Mouse (Mus musculus) heart, postnatal 0 days (tissue): ENCODE measurements at regions not wholly inside any gene's neighbourhood (a gene's known extent, or its start where the extent isn't known, plus 50 kb on each side); places are given as distances from the start of the nearest gene placed in this dataset.
A peak's percentile ranks its signal among the peaks of the same experiment; 100 is the strongest.
"Not testable (repeated sequence)": the region's sequence is repeated elsewhere in the genome, so short reads cannot be mapped to it uniquely, and the experiment has no call there.

ENCODE experiments used
- ATAC-seq: fragments of 200-750 bp; cut with Nextera tagmentation; 2 replicates; pipeline ENCODE4 v1.8.0; 2017; ENCODE audit warnings: low read depth, moderate number of reproducible peaks, moderate library complexity; ENCODE audit not compliant: insufficient read depth
- DNase-seq: peaks from one replicate; pipeline ENCODE4 v3.0.0-alpha.2; 2016; ENCODE audit warnings: low spot score
- H3K27ac ChIP-seq: fragments of 300-500 bp; sonication (generic); 2 replicates; pipeline ENCODE4 v1.5.1; 2014; ENCODE audit warnings: low read depth, mild to moderate bottlenecking
- H3K27me3 ChIP-seq: fragments of 300-500 bp; sonication (generic); 2 replicates; pipeline ENCODE4 v1.6.1; 2014; ENCODE audit warnings: low read length, mixed read lengths; ENCODE audit not compliant: control insufficient read depth, insufficient read depth
- H3K36me3 ChIP-seq: fragments of 300-500 bp; sonication (generic); replicated peaks from 2 replicates; pipeline ENCODE4 v1.6.1; 2014; ENCODE audit warnings: low read length, mixed read lengths; ENCODE audit not compliant: control insufficient read depth, insufficient read depth
- H3K4me1 ChIP-seq: fragments of 300-500 bp; sonication (generic); 2 replicates; pipeline ENCODE4 v1.6.1; 2014; ENCODE audit warnings: antibody characterized with exemption; ENCODE audit not compliant: control insufficient read depth, insufficient read depth
- H3K4me2 ChIP-seq: fragments of 300-500 bp; sonication (generic); 2 replicates; pipeline ENCODE4 v1.6.1; 2014; ENCODE audit warnings: low read depth, mild to moderate bottlenecking, low read length, moderate library complexity
- H3K4me3 ChIP-seq: fragments of 300-500 bp; sonication (generic); 2 replicates; pipeline ENCODE4 v1.5.1; 2014; ENCODE audit warnings: low read depth, low read length
- H3K9ac ChIP-seq: fragments of 300-500 bp; sonication (generic); replicated peaks from 2 replicates; pipeline ENCODE4 v1.6.1; 2014; ENCODE audit warnings: low read depth, low read length, mixed read lengths
- H3K9me3 ChIP-seq: fragments of 300-500 bp; sonication (generic); replicated peaks from 2 replicates; pipeline ENCODE4 v1.6.1; 2016; ENCODE audit warnings: low read length; ENCODE audit not compliant: control insufficient read depth
- CTCF ChIP-seq: IDR thresholded peaks from 2 replicates; pipeline ENCODE4 v1.5.1; 2016; ENCODE audit warnings: antibody characterized with exemption, control low read depth, low read depth
- EP300 ChIP-seq: IDR thresholded peaks from 2 replicates; pipeline ENCODE4 v1.6.1; 2016; ENCODE audit warnings: antibody characterized with exemption, low read depth
- WGBS: fragments of 180-500 bp; shearing (Covaris S2); extraction: QIAGEN DNeasy Blood & Tissue Kit; methylation state at CpG from one replicate; pipeline ENCODE4 v1.1.7; 2014; 5-methylcytosine and 5-hydroxymethylcytosine counted together

DNA sequence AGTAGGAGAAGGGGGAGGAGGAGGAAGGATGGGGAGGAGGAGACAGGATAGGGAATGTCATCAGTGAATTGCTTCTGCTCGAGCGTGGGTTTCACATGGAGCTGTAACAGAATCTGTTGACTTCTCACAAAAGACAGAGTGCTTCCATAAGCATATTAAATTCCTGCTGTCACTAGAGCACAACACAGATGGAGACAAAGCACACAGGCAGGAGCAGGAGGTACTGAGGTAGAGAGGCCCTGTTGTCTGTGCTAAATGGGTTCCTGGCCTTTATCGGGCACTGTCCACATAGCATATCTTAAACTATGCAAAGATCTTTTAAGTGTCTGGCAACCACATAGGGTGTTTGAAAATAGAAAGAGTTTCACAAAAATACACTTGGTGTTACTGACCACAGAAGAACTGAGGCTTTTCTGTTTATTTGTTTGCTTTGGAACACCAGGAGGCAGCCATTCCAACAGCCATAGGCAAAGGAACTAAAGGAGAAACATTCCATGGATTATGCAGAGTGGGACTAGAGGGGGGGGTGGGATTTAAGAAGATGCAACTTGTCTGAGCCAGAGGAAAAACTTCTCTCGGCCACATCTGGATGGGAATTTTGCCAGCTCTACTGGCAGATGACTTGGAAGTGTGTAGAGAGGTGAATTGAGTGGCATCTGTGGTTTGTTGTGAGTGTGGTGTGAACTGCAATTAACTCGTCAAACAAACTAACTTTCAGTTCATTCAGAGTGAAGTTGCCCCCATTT lies 139.4 kb upstream of the Tmc3 start:
- Histone ChIP-seq H3K27ac (peak overlapping the region; percentile 53), H3K9me3 (no peaks in the 10 kb centered on the region), H3K4me1 (peaks cover 8% of the 10 kb centered on the region; the same call in 1 of the 2 replicates), H3K27me3 (no peaks in the 10 kb centered on the region), H3K4me2 (no peak overlapping the region), H3K4me3 (no peak overlapping the region), H3K9ac (no peak overlapping the region), H3K36me3 (no peaks in the 10 kb centered on the region)
- 26% methylated on average over 5 of the region's 5 CpGs for WGBS
- DNase-seq (no peak), ATAC-seq (no peak)
- TF ChIP-seq CTCF (no peak), EP300 (no peak)

- Histone ChIP-seq H3K27ac (no peak overlapping the region), H3K4me2 (no peak overlapping the region), H3K4me3 (no peak overlapping the region), H3K9me3 (no peaks in the 10 kb centered on the region), H3K4me1 (0 out of 2 replicates have a peak, but pooled peaks cover 5% of the 10 kb centered on the region), H3K36me3 (no peaks in the 10 kb centered on the region), H3K9ac (no peak overlapping the region), H3K27me3 (no peaks in the 10 kb centered on the region)
- TF ChIP-seq CTCF = no peak
- ATAC-seq = no peak
- no peak for DNase-seq
- 32% methylated on average over 3 of the region's 3 CpGs for WGBS
These were observed 134.4 kb upstream of the Tmc3 start for GRCm38 (mm10) chr7:83450346-83450745.

- WGBS = 5% methylated on average over 7 of the region's 7 CpGs
- no peaks in the 10 kb centered on the region for H3K4me1 ChIP-seq
- no peak overlapping the region for H3K4me2 ChIP-seq
- H3K36me3 ChIP-seq = no peaks in the 10 kb centered on the region
- H3K9ac ChIP-seq = no peak overlapping the region
- no peak overlapping the region for H3K4me3 ChIP-seq
- no peak for ATAC-seq
- H3K9me3 ChIP-seq = no peaks in the 10 kb centered on the region
- no peak overlapping the region for H3K27ac ChIP-seq
- no peaks in the 10 kb centered on the region for H3K27me3 ChIP-seq
- no peak for DNase-seq
- no peak for TF ChIP-seq CTCF
- TF ChIP-seq EP300 = no peak
These were observed 132.4 kb upstream of the Tmc3 start for GRCm38 (mm10) chr7:83452309-83452708.

- Histone ChIP-seq H3K36me3 (no peaks in the 10 kb centered on the region), H3K9ac (no peak overlapping the region), H3K9me3 (no peaks in the 10 kb centered on the region), H3K27ac (no peak overlapping the region), H3K4me3 (no peak overlapping the region), H3K4me2 (no peak overlapping the region), H3K4me1 (no peaks in the 10 kb centered on the region), H3K27me3 (no peaks in the 10 kb centered on the region)
- DNase-seq (no peak), ATAC-seq (no peak)
- no peak for TF ChIP-seq EP300
- no peak for TF ChIP-seq CTCF
- 49% methylated on average over 3 of the region's 3 CpGs for WGBS
These were observed 125.2 kb upstream of the Tmc3 start for GRCm38 (mm10) chr7:83459520-83459919.

DNA sequence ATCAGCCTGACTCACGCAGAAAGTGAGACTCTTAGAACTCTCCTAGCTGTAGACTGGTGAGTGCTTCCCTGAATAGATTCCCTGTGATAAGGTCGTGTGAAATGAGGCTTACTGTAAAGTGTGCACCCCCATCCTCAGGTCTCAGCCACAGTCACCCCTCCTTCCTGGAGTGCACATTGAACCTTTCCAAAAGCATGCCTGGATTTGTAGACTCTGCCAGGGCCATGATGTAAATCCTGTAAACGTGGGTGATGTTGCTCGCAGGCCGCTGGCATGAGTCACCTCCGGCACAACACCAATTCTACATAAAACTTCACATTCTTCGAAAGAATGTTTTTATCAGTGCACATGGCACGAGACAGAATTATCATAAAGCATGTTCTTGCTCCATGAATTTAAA lies 117.7 kb upstream of the Tmc3 start:
- WGBS = 52% methylated on average over 8 of the region's 8 CpGs
- no peak overlapping the region for H3K27ac ChIP-seq

GRCm38 (mm10) chr7:83469856-83470255 lies 114.9 kb upstream of the Tmc3 start:
- not testable (repeated sequence) for H3K9ac ChIP-seq, H3K4me3 ChIP-seq, ATAC-seq, DNase-seq, H3K36me3 ChIP-seq, H3K27me3 ChIP-seq, H3K27ac ChIP-seq, H3K9me3 ChIP-seq, H3K4me2 ChIP-seq, H3K4me1 ChIP-seq
- WGBS = 88% methylated on average over 4 of the region's 4 CpGs

More for the DNA sequence above, 117.7 kb upstream of the Tmc3 start:
- DNase-seq (no peak), ATAC-seq (no peak)
- Histone ChIP-seq H3K9me3 (no peaks in the 10 kb centered on the region), H3K27me3 (no peaks in the 10 kb centered on the region), H3K36me3 (no peaks in the 10 kb centered on the region), H3K9ac (no peak overlapping the region), H3K4me3 (no peak overlapping the region), H3K4me1 (no peaks in the 10 kb centered on the region), H3K4me2 (no peak overlapping the region)
- TF ChIP-seq CTCF = no peak
- no peak for TF ChIP-seq EP300
